Mouse (Mus musculus): ENCODE results near the gene 1700001C02Rik. TPM values are rescaled to one million over a fixed set of nuclear protein-coding genes. Genes with fewer than 3 reads are reported as not detected.

1700001C02Rik gene
- polyA plus RNA-seq, 1 experiment from 2014 or later, result not detected

DNA sequence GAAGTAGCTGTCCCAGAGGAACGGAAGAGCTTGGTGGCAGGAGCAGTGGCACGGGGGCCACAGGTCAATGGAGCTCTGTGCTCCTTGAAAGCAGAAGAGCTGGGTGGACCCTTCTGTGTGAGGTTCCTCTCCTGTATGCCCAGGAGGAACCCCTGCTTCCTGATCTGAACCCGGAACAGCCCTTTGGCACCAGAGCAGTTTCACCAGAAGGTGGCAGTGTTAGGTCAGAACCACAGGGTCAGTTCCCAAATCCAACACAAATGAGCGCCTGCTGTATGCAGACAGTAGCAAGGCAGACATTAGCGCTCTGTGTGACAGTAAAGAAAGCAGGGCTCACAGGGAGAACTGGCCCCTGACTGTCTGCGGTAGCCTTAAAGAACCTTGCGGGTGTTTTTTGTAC lies 50.5 kb downstream of the 1700001C02Rik start:
- Histone ChIP-seq H3K4me3 (ENCODE audit: low read depth, low read length) (no peak overlapping the region), H3K9ac (ENCODE audit: low read length) (no peak overlapping the region), H3K27me3 (ENCODE audit: control insufficient read depth, insufficient read depth, low read length) (no peaks in the 10 kb centered on the region), H3K9me3 (ENCODE audit: control insufficient read depth, low read length) (no peaks in the 10 kb centered on the region), H3K4me2 (no peak overlapping the region), H3K4me1 (ENCODE audit: control insufficient read depth, insufficient read depth, low read length) (no peaks in the 10 kb centered on the region), H3K36me3 (ENCODE audit: control insufficient read depth, insufficient read depth, low read length) (no peaks in the 10 kb centered on the region), H3K27ac (ENCODE audit: low read depth, low read length) (no peak overlapping the region)
- ATAC-seq (ENCODE audit: low FRiP score), result no peak
- WGBS, result 57% methylated on average over 7 of the region's 7 CpGs
- DNase-seq (ENCODE audit: low spot score, missing footprints), result no peak

DNA sequence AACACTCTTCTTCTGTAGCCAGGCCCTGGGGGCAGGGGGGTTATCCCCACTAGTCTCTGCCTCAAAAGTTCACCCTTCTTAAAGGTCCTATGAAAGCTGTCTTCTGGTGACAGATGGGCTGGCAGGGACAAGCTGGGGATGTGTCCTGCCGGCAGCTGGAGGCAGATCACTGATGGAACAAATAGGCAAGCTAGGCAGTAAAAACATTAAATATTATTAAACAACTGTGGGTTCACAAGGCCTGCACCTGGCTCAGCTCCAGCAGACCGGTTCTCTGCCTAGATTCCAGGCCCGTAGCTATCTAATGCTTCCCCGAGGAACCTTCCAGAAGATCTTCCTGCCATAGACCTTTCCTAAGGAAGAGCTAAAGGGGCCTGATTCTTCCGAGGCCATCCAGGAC lies 52.3 kb downstream of the 1700001C02Rik start:
- no peak overlapping the region for H3K27ac ChIP-seq (ENCODE audit: low read depth, low read length)
- H3K4me3 ChIP-seq (ENCODE audit: low read depth, low read length), result no peak overlapping the region
- no peaks in the 10 kb centered on the region; the same call in 1 of the 2 replicates for H3K4me1 ChIP-seq (ENCODE audit: control insufficient read depth, insufficient read depth, low read length)
- no peak for ATAC-seq (ENCODE audit: low FRiP score)
- H3K36me3 ChIP-seq (ENCODE audit: control insufficient read depth, insufficient read depth, low read length), result no peaks in the 10 kb centered on the region
- H3K9me3 ChIP-seq (ENCODE audit: control insufficient read depth, low read length), result no peaks in the 10 kb centered on the region
- 90% methylated on average over 5 of the region's 5 CpGs for WGBS
- H3K9ac ChIP-seq (ENCODE audit: low read length), result no peak overlapping the region
- no peaks in the 10 kb centered on the region for H3K27me3 ChIP-seq (ENCODE audit: control insufficient read depth, insufficient read depth, low read length)
- DNase-seq (ENCODE audit: low spot score, missing footprints), result no peak
- H3K4me2 ChIP-seq, result no peak overlapping the region

DNA sequence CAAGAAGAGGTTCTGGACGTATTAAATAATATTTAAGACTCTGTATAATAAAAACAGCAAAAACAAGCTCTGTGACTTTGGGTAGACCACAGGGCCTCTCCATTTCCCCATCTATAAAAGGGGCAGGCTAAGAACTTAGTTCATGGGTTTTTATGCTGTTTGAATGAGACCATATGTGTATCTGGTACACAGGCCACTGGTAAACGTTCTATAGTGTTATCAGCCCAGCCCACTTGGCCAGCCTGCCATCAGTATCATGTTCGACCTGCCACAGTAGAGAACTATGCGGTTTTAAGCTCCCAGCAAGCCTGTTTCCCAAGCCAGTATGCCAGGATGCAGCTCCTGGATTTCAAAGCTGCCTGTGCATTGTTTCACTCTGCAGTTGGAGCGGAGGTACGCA lies 52.7 kb downstream of the 1700001C02Rik start:
- DNase-seq (ENCODE audit: low spot score, missing footprints) (no peak), ATAC-seq (ENCODE audit: low FRiP score) (no peak)
- no peak overlapping the region for H3K4me3 ChIP-seq (ENCODE audit: low read depth, low read length)
- H3K4me1 ChIP-seq (ENCODE audit: control insufficient read depth, insufficient read depth, low read length), result no peaks in the 10 kb centered on the region; the same call in 1 of the 2 replicates
- H3K27me3 ChIP-seq (ENCODE audit: control insufficient read depth, insufficient read depth, low read length), result no peaks in the 10 kb centered on the region
- no peak overlapping the region for H3K4me2 ChIP-seq
- H3K9ac ChIP-seq (ENCODE audit: low read length), result no peak overlapping the region
- H3K36me3 ChIP-seq (ENCODE audit: control insufficient read depth, insufficient read depth, low read length), result no peaks in the 10 kb centered on the region
- WGBS, result 77% methylated on average over 6 of the region's 6 CpGs
- no peaks in the 10 kb centered on the region for H3K9me3 ChIP-seq (ENCODE audit: control insufficient read depth, low read length)
- no peak overlapping the region for H3K27ac ChIP-seq (ENCODE audit: low read depth, low read length)

DNA sequence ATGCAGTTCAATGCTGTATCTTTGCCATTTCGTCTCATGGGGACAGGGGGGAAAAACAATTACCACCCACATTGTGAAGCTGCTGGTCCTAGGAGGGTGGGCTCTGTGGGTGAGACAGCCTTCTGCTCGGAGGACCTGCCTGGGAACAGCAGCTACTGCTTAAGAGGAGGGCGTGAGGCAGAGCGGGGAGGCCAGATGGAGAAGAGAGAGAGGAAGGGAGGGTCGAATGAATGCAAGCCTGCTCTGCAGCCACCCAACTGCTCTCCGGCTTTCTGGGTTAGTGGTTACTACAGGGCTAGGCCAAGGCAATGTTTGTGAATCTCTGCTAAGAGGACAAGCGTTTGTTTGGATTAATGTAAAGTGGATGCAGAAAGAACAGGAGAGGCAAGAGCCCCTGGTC lies 53.6 kb downstream of the 1700001C02Rik start:
- Histone ChIP-seq H3K27ac (ENCODE audit: low read depth, low read length) (no peak overlapping the region), H3K27me3 (ENCODE audit: control insufficient read depth, insufficient read depth, low read length) (no peaks in the 10 kb centered on the region), H3K4me1 (ENCODE audit: control insufficient read depth, insufficient read depth, low read length) (no peaks in the 10 kb centered on the region; the same call in 1 of the 2 replicates), H3K36me3 (ENCODE audit: control insufficient read depth, insufficient read depth, low read length) (no peaks in the 10 kb centered on the region), H3K4me2 (no peak overlapping the region), H3K4me3 (ENCODE audit: low read depth, low read length) (no peak overlapping the region), H3K9me3 (ENCODE audit: control insufficient read depth, low read length) (no peaks in the 10 kb centered on the region), H3K9ac (ENCODE audit: low read length) (no peak overlapping the region)
- ATAC-seq (ENCODE audit: low FRiP score), result no peak
- DNase-seq (ENCODE audit: low spot score, missing footprints), result no peak
- 52% methylated on average over 7 of the region's 7 CpGs for WGBS

DNA sequence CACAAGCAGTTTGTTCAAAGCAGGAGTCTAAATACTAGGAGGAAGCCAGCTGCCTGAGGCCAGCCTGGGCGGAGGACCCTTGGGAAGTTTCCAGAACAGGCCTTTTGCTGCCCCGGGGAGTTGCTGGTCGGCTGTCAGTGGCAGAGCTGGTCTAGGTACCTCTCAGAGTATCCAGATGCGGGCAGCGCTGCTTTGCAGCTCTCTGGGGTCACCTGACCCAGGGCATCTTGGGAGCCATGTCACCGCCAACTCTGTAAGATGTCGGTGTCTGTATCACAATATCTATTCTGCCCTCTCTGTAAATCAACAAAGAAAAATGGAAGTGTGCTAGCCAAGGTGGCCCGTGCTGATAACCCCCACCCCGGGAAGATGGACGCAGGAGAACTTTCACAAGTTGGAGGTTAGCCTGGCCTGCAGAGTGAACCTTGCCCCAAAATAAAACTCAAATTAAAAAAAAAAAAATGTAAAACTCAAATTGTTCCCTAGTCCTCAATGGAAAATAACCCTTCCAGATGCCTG lies 54.4 kb downstream of the 1700001C02Rik start:
- Histone ChIP-seq H3K9me3 (ENCODE audit: control insufficient read depth, low read length) (no peaks in the 10 kb centered on the region), H3K9ac (ENCODE audit: low read length) (no peak overlapping the region), H3K4me1 (ENCODE audit: control insufficient read depth, insufficient read depth, low read length) (no peaks in the 10 kb centered on the region; the same call in 1 of the 2 replicates), H3K4me2 (no peak overlapping the region), H3K27ac (ENCODE audit: low read depth, low read length) (no peak overlapping the region), H3K36me3 (ENCODE audit: control insufficient read depth, insufficient read depth, low read length) (no peaks in the 10 kb centered on the region), H3K27me3 (ENCODE audit: control insufficient read depth, insufficient read depth, low read length) (no peaks in the 10 kb centered on the region), H3K4me3 (ENCODE audit: low read depth, low read length) (no peak overlapping the region)
- ATAC-seq (ENCODE audit: low FRiP score) (no peak), DNase-seq (ENCODE audit: low spot score, missing footprints) (no peak)
- WGBS, result 86% methylated on average over 10 of the region's 10 CpGs

DNA sequence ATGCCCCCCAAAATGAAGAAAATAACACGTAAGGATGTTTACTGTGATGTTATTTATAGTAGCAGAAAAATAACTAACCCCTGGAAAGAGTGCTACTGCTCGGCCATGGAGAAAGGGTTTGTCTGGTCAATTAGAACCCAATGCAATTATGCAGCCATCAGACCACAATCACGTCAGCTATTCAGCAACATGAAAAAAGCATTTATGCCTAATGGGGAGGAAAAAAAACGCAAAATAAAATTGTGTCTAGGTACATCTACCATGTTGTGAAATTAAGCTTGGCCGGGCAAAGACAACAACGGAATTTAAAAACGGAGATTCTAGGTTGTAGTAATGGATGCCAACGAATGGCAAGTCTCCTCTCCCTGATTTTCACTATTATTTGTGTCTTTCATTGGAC lies 56.6 kb downstream of the 1700001C02Rik start:
- ATAC-seq (ENCODE audit: low FRiP score) (no peak), DNase-seq (ENCODE audit: low spot score, missing footprints) (no peak)
- no peaks in the 10 kb centered on the region for H3K36me3 ChIP-seq (ENCODE audit: control insufficient read depth, insufficient read depth, low read length)
- H3K9me3 ChIP-seq (ENCODE audit: control insufficient read depth, low read length), result no peaks in the 10 kb centered on the region
- H3K27ac ChIP-seq (ENCODE audit: low read depth, low read length), result no peak overlapping the region
- no peak overlapping the region for H3K9ac ChIP-seq (ENCODE audit: low read length)
- H3K4me3 ChIP-seq (ENCODE audit: low read depth, low read length), result no peak overlapping the region
- WGBS, result 88% methylated on average over 8 of the region's 8 CpGs
- no peak overlapping the region for H3K4me2 ChIP-seq
- H3K27me3 ChIP-seq (ENCODE audit: control insufficient read depth, insufficient read depth, low read length), result no peaks in the 10 kb centered on the region
- H3K4me1 ChIP-seq (ENCODE audit: control insufficient read depth, insufficient read depth, low read length), result no peaks in the 10 kb centered on the region; the same call in 1 of the 2 replicates

DNA sequence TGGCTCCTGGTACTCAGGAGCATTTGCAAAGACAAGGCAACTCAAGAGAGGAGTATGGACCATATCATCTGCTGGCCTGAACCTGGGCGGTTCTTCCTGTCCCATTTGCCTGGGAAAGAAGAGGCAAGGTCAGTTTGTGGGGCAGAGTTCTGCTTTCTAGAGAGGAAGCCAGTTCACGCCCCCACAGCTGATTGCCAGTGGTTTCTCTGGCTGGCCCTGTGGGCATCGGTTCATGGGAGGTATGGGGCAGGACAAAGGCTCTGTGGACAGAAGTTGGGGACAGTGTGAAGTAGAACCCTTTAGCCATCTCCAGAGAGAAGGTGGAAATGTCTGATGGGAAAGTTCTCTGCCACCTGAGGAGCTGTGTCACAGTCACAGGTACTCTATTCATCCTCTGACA lies 57.3 kb downstream of the 1700001C02Rik start:
- Histone ChIP-seq H3K9ac (ENCODE audit: low read length) (no peak overlapping the region), H3K4me1 (ENCODE audit: control insufficient read depth, insufficient read depth, low read length) (no peaks in the 10 kb centered on the region; the same call in 1 of the 2 replicates), H3K27me3 (ENCODE audit: control insufficient read depth, insufficient read depth, low read length) (no peaks in the 10 kb centered on the region), H3K27ac (ENCODE audit: low read depth, low read length) (no peak overlapping the region), H3K36me3 (ENCODE audit: control insufficient read depth, insufficient read depth, low read length) (no peaks in the 10 kb centered on the region), H3K4me3 (ENCODE audit: low read depth, low read length) (no peak overlapping the region), H3K9me3 (ENCODE audit: control insufficient read depth, low read length) (no peaks in the 10 kb centered on the region), H3K4me2 (no peak overlapping the region)
- 84% methylated on average over 3 of the region's 3 CpGs for WGBS
- ATAC-seq (ENCODE audit: low FRiP score) (no peak), DNase-seq (ENCODE audit: low spot score, missing footprints) (no peak)

DNA sequence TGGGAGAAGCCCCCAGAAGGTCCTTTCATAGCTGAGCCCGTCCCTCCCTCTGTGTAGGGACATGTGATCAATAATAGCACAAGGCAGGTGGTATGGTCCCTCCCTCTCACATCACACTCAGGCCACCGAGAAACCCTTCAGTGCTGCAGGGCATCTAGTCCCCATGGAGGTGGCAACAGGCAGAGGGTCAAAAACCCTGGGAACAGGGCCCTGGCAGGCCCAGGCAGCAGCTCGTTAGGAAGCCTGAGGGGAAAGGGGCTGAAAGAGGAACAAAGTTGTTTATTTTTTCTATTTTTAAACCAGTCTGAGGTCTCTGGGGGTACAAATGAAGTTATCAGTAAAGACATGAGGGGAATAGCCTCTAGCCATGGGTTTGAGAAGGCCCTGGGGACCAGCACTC lies 58.4 kb downstream of the 1700001C02Rik start:
- 44% methylated on average over 3 of the region's 3 CpGs for WGBS
- no peaks in the 10 kb centered on the region for H3K36me3 ChIP-seq (ENCODE audit: control insufficient read depth, insufficient read depth, low read length)

DNA sequence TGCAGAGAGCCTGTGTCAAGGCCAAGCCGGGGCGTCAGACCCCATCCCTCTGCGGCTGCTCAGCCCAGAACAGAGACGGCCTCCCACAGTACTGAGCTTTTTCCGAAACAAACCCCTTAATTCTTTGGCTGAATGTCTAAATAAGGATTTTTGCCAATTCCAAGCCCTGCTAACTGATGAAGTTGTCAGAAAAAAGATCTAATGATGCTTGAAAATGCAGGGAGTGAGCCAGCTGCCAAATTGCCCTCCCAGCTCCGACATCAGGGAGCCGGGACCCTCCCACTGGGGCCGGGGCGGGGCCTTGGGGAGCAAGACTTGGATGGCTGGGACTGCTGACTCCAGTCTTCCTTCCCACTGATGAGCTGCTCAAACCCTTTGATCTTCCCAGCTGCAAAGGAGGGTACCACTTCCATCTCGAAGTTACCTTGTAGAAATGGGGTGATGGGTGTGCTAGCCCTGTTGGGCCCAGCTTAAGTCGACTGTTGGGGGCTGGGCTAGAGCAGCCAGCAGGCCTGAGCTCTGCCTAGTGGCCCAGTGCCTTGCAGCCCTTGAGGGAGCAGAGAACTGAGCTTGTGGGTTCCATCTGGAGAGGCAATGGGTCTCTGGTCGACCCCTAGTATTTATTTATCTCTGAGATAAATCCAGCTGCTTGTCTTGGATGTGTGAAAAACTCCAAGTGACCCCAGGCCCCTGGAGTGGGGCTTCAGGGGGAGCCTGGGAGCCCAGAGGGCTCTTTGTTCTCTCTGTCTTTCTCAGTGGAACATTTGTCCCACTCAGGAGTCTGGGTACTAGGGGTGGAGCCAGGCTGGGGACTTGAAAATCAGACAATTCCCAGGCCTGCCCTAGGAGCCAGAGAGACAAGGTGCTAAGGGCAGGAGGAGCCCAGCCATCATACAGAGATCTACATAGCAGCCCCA lies 60.3 kb downstream of the 1700001C02Rik start:
- DNase-seq (ENCODE audit: low spot score, missing footprints) (no peak), ATAC-seq (ENCODE audit: low FRiP score) (no peak)
- Histone ChIP-seq H3K4me2 (no peak overlapping the region), H3K27ac (ENCODE audit: low read depth, low read length) (no peak overlapping the region), H3K9ac (ENCODE audit: low read length) (no peak overlapping the region), H3K27me3 (ENCODE audit: control insufficient read depth, insufficient read depth, low read length) (no peaks in the 10 kb centered on the region), H3K4me1 (ENCODE audit: control insufficient read depth, insufficient read depth, low read length) (no peaks in the 10 kb centered on the region; the same call in 1 of the 2 replicates), H3K9me3 (ENCODE audit: control insufficient read depth, low read length) (no peaks in the 10 kb centered on the region), H3K36me3 (ENCODE audit: control insufficient read depth, insufficient read depth, low read length) (no peaks in the 10 kb centered on the region), H3K4me3 (ENCODE audit: low read depth, low read length) (no peak overlapping the region)
- WGBS, result 24% methylated on average over 12 of the region's 12 CpGs

More for the DNA sequence above, 58.4 kb downstream of the 1700001C02Rik start:
- DNase-seq (ENCODE audit: low spot score, missing footprints) (no peak), ATAC-seq (ENCODE audit: low FRiP score) (no peak)
- H3K9ac ChIP-seq (ENCODE audit: low read length), result no peak overlapping the region
- H3K4me2 ChIP-seq, result no peak overlapping the region
- no peaks in the 10 kb centered on the region for H3K27me3 ChIP-seq (ENCODE audit: control insufficient read depth, insufficient read depth, low read length)
- H3K9me3 ChIP-seq (ENCODE audit: control insufficient read depth, low read length), result no peaks in the 10 kb centered on the region
- H3K4me3 ChIP-seq (ENCODE audit: low read depth, low read length), result no peak overlapping the region
- no peaks in the 10 kb centered on the region; the same call in 1 of the 2 replicates for H3K4me1 ChIP-seq (ENCODE audit: control insufficient read depth, insufficient read depth, low read length)
- H3K27ac ChIP-seq (ENCODE audit: low read depth, low read length), result no peak overlapping the region

Measured in midbrain, embryonic 11.5 days (tissue).